Mouse (Mus musculus): ENCODE measurements at regions not wholly inside any gene's neighbourhood (a gene's known extent, or its start where the extent isn't known, plus 50 kb on each side); places are given as distances from the start of the nearest gene placed in this dataset.
A peak's percentile ranks its signal among the peaks of the same experiment; 100 is the strongest.

GRCm38 (mm10) chr3:143646836-143647235 is 558.2 kb downstream of the Lmo4 start:
- 42% methylated on average over 7 of the region's 7 CpGs for WGBS
- peaks cover 5% of the 10 kb centered on the region; the same call in 1 of the 2 replicates for H3K4me1 ChIP-seq (ENCODE audit: control insufficient read depth, insufficient read depth, low read length)
- ATAC-seq (ENCODE audit: low read depth): no peak
- no peaks in the 10 kb centered on the region for H3K27me3 ChIP-seq (replicated peaks; ENCODE audit: control insufficient read depth, insufficient read depth, low read length)
- DNase-seq (ENCODE audit: low spot score): peak; percentile 43
- H3K9ac ChIP-seq (ENCODE audit: low read depth, low read length): no peak overlapping the region
- H3K4me3 ChIP-seq (ENCODE audit: low read depth, low read length): no peak overlapping the region
- no peaks in the 10 kb centered on the region for H3K36me3 ChIP-seq (ENCODE audit: control insufficient read depth, insufficient read depth, low read length)
- H3K9me3 ChIP-seq (ENCODE audit: control insufficient read depth, low read length): no peaks in the 10 kb centered on the region
- no peak overlapping the region for H3K27ac ChIP-seq (replicated peaks; ENCODE audit: low read depth, low read length)
- no peak overlapping the region for H3K4me2 ChIP-seq (ENCODE audit: low read depth, low read length)

GRCm38 (mm10) chr3:143633036-143633435 is 572.0 kb downstream of the Lmo4 start:
- ATAC-seq (ENCODE audit: low read depth): no peak
- Histone ChIP-seq H3K27ac (replicated peaks; ENCODE audit: low read depth, low read length) (no peak overlapping the region), H3K36me3 (ENCODE audit: control insufficient read depth, insufficient read depth, low read length) (no peaks in the 10 kb centered on the region), H3K27me3 (replicated peaks; ENCODE audit: control insufficient read depth, insufficient read depth, low read length) (no peaks in the 10 kb centered on the region), H3K4me2 (ENCODE audit: low read depth, low read length) (no peak overlapping the region), H3K4me1 (ENCODE audit: control insufficient read depth, insufficient read depth, low read length) (peaks cover 5% of the 10 kb centered on the region; the same call in 1 of the 2 replicates), H3K9me3 (ENCODE audit: control insufficient read depth, low read length) (no peaks in the 10 kb centered on the region), H3K9ac (ENCODE audit: low read depth, low read length) (no peak overlapping the region), H3K4me3 (ENCODE audit: low read depth, low read length) (no peak overlapping the region)
- DNase-seq (ENCODE audit: low spot score): no peak
- 75% methylated on average over 2 of the region's 2 CpGs for WGBS

- DNase-seq (ENCODE audit: low spot score) (peak; percentile 86), ATAC-seq (ENCODE audit: low read depth) (peak; percentile 81)
- Histone ChIP-seq H3K4me3 (ENCODE audit: low read depth, low read length) (no peak overlapping the region), H3K36me3 (ENCODE audit: control insufficient read depth, insufficient read depth, low read length) (no peaks in the 10 kb centered on the region), H3K9me3 (ENCODE audit: control insufficient read depth, low read length) (no peaks in the 10 kb centered on the region), H3K27ac (replicated peaks; ENCODE audit: low read depth, low read length) (peak overlapping the region; percentile 44), H3K4me1 (ENCODE audit: control insufficient read depth, insufficient read depth, low read length) (peaks cover 5% of the 10 kb centered on the region; the same call in 1 of the 2 replicates), H3K9ac (ENCODE audit: low read depth, low read length) (no peak overlapping the region), H3K27me3 (replicated peaks; ENCODE audit: control insufficient read depth, insufficient read depth, low read length) (no peaks in the 10 kb centered on the region), H3K4me2 (ENCODE audit: low read depth, low read length) (peak overlapping the region; percentile 10; the same call in 1 of the 2 replicates)
- WGBS: 40% methylated on average over 10 of the region's 10 CpGs
Measured at GRCm38 (mm10) chr3:143631183-143631582, 573.8 kb downstream of the Lmo4 start.

GRCm38 (mm10) chr3:143624906-143625305 is 580.1 kb downstream of the Lmo4 start:
- H3K4me2 ChIP-seq (ENCODE audit: low read depth, low read length): no peak overlapping the region
- no peaks in the 10 kb centered on the region for H3K36me3 ChIP-seq (ENCODE audit: control insufficient read depth, insufficient read depth, low read length)
- H3K9ac ChIP-seq (ENCODE audit: low read depth, low read length): no peak overlapping the region
- WGBS: 83% methylated on average over 3 of the region's 3 CpGs
- H3K4me1 ChIP-seq (ENCODE audit: control insufficient read depth, insufficient read depth, low read length): no peaks in the 10 kb centered on the region
- no peaks in the 10 kb centered on the region for H3K9me3 ChIP-seq (ENCODE audit: control insufficient read depth, low read length)
- no peak overlapping the region for H3K27ac ChIP-seq (replicated peaks; ENCODE audit: low read depth, low read length)
- H3K27me3 ChIP-seq (replicated peaks; ENCODE audit: control insufficient read depth, insufficient read depth, low read length): no peaks in the 10 kb centered on the region
- ATAC-seq (ENCODE audit: low read depth): no peak
- H3K4me3 ChIP-seq (ENCODE audit: low read depth, low read length): no peak overlapping the region
- DNase-seq (ENCODE audit: low spot score): no peak

GRCm38 (mm10) chr3:143622275-143622674 is 582.7 kb downstream of the Lmo4 start:
- no peaks in the 10 kb centered on the region for H3K27me3 ChIP-seq (replicated peaks; ENCODE audit: control insufficient read depth, insufficient read depth, low read length)
- no peak overlapping the region for H3K9ac ChIP-seq (ENCODE audit: low read depth, low read length)
- ATAC-seq (ENCODE audit: low read depth): no peak
- no peak overlapping the region for H3K4me2 ChIP-seq (ENCODE audit: low read depth, low read length)
- no peaks in the 10 kb centered on the region for H3K9me3 ChIP-seq (ENCODE audit: control insufficient read depth, low read length)
- H3K36me3 ChIP-seq (ENCODE audit: control insufficient read depth, insufficient read depth, low read length): no peaks in the 10 kb centered on the region
- peaks cover 3% of the 10 kb centered on the region; the same call in 1 of the 2 replicates for H3K4me1 ChIP-seq (ENCODE audit: control insufficient read depth, insufficient read depth, low read length)
- DNase-seq (ENCODE audit: low spot score): no peak
- H3K4me3 ChIP-seq (ENCODE audit: low read depth, low read length): no peak overlapping the region
- WGBS: 81% methylated on average over 3 of the region's 3 CpGs
- no peak overlapping the region for H3K27ac ChIP-seq (replicated peaks; ENCODE audit: low read depth, low read length)

- DNase-seq (ENCODE audit: low spot score) (no peak), ATAC-seq (ENCODE audit: low read depth) (no peak)
- Histone ChIP-seq H3K9me3 (ENCODE audit: control insufficient read depth, low read length) (no peaks in the 10 kb centered on the region), H3K9ac (ENCODE audit: low read depth, low read length) (no peak overlapping the region), H3K27ac (replicated peaks; ENCODE audit: low read depth, low read length) (no peak overlapping the region), H3K36me3 (ENCODE audit: control insufficient read depth, insufficient read depth, low read length) (no peaks in the 10 kb centered on the region), H3K4me2 (ENCODE audit: low read depth, low read length) (no peak overlapping the region), H3K4me3 (ENCODE audit: low read depth, low read length) (no peak overlapping the region), H3K4me1 (ENCODE audit: control insufficient read depth, insufficient read depth, low read length) (peaks cover 3% of the 10 kb centered on the region; the same call in 1 of the 2 replicates), H3K27me3 (replicated peaks; ENCODE audit: control insufficient read depth, insufficient read depth, low read length) (no peaks in the 10 kb centered on the region)
- 81% methylated on average over 1 of the region's 1 CpGs for WGBS
Measured at GRCm38 (mm10) chr3:143619125-143619524, 585.9 kb downstream of the Lmo4 start.

- Histone ChIP-seq H3K4me2 (ENCODE audit: low read depth, low read length) (no peak overlapping the region), H3K36me3 (ENCODE audit: control insufficient read depth, insufficient read depth, low read length) (no peaks in the 10 kb centered on the region), H3K9ac (ENCODE audit: low read depth, low read length) (no peak overlapping the region), H3K27me3 (replicated peaks; ENCODE audit: control insufficient read depth, insufficient read depth, low read length) (no peaks in the 10 kb centered on the region), H3K4me1 (ENCODE audit: control insufficient read depth, insufficient read depth, low read length) (peaks cover 6% of the 10 kb centered on the region), H3K4me3 (ENCODE audit: low read depth, low read length) (no peak overlapping the region), H3K27ac (replicated peaks; ENCODE audit: low read depth, low read length) (no peak overlapping the region), H3K9me3 (ENCODE audit: control insufficient read depth, low read length) (no peaks in the 10 kb centered on the region)
- ATAC-seq (ENCODE audit: low read depth) (no peak), DNase-seq (ENCODE audit: low spot score) (peak; percentile 40)
- 65% methylated on average over 5 of the region's 5 CpGs for WGBS
Measured at GRCm38 (mm10) chr3:143614895-143615294, 590.1 kb downstream of the Lmo4 start.

- Histone ChIP-seq H3K4me1 (ENCODE audit: control insufficient read depth, insufficient read depth, low read length) (peaks cover 12% of the 10 kb centered on the region), H3K27ac (replicated peaks; ENCODE audit: low read depth, low read length) (no peak overlapping the region), H3K27me3 (replicated peaks; ENCODE audit: control insufficient read depth, insufficient read depth, low read length) (no peaks in the 10 kb centered on the region), H3K9me3 (ENCODE audit: control insufficient read depth, low read length) (no peaks in the 10 kb centered on the region), H3K9ac (ENCODE audit: low read depth, low read length) (no peak overlapping the region), H3K36me3 (ENCODE audit: control insufficient read depth, insufficient read depth, low read length) (no peaks in the 10 kb centered on the region), H3K4me2 (ENCODE audit: low read depth, low read length) (no peak overlapping the region), H3K4me3 (ENCODE audit: low read depth, low read length) (no peak overlapping the region)
- DNase-seq (ENCODE audit: low spot score) (no peak), ATAC-seq (ENCODE audit: low read depth) (no peak)
- 94% methylated on average over 3 of the region's 3 CpGs for WGBS
Measured at GRCm38 (mm10) chr3:143614004-143614403, 591.0 kb downstream of the Lmo4 start.

GRCm38 (mm10) chr3:143609673-143610072 is 595.3 kb downstream of the Lmo4 start:
- ATAC-seq (ENCODE audit: low read depth) (no peak), DNase-seq (ENCODE audit: low spot score) (peak; percentile 66)
- Histone ChIP-seq H3K4me2 (ENCODE audit: low read depth, low read length) (no peak overlapping the region), H3K4me1 (ENCODE audit: control insufficient read depth, insufficient read depth, low read length) (peaks cover 8% of the 10 kb centered on the region), H3K27ac (replicated peaks; ENCODE audit: low read depth, low read length) (no peak overlapping the region), H3K9ac (ENCODE audit: low read depth, low read length) (no peak overlapping the region), H3K4me3 (ENCODE audit: low read depth, low read length) (no peak overlapping the region), H3K36me3 (ENCODE audit: control insufficient read depth, insufficient read depth, low read length) (no peaks in the 10 kb centered on the region), H3K9me3 (ENCODE audit: control insufficient read depth, low read length) (no peaks in the 10 kb centered on the region), H3K27me3 (replicated peaks; ENCODE audit: control insufficient read depth, insufficient read depth, low read length) (no peaks in the 10 kb centered on the region)
- 32% methylated on average over 2 of the region's 2 CpGs for WGBS

Measured in embryonic facial prominence, embryonic 14.5 days (tissue).